Mouse (Mus musculus) retina, postnatal 7 days (tissue): ENCODE results near the gene AI661453.

Experiments
- DNase-seq: peaks from one replicate; pipeline ENCODE4 v3.0.0-alpha.2; 2012; ENCODE audit warnings: low read depth, low spot score

The AI661453 gene

DNA sequence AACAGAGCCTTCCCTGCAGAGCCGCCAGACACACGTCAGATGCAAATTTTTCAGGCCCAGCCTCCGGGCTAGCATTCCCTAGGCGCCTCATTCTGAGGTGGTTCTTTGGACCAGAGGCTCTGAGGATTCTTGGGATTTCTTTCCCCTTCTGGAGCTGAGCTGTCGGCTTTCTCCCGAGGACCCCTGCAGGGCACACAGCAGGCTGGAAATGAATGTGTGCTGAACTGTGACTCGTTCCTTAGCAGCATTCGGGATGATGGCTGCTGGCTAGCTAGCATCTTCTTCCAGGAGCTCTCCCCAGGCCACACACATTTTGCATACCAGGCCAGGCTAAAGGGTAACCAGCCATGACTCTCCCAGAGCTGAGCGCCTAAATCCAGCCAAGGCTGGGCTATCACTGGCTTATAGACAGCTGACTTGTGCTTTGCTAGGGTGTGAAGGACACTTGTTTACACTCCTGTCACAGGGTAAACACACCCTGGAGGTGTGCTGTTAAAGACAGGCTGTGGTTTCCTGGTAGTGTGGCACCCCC, 4.0 kb downstream of the AI661453 start:
- DNase-seq = no peak

DNA sequence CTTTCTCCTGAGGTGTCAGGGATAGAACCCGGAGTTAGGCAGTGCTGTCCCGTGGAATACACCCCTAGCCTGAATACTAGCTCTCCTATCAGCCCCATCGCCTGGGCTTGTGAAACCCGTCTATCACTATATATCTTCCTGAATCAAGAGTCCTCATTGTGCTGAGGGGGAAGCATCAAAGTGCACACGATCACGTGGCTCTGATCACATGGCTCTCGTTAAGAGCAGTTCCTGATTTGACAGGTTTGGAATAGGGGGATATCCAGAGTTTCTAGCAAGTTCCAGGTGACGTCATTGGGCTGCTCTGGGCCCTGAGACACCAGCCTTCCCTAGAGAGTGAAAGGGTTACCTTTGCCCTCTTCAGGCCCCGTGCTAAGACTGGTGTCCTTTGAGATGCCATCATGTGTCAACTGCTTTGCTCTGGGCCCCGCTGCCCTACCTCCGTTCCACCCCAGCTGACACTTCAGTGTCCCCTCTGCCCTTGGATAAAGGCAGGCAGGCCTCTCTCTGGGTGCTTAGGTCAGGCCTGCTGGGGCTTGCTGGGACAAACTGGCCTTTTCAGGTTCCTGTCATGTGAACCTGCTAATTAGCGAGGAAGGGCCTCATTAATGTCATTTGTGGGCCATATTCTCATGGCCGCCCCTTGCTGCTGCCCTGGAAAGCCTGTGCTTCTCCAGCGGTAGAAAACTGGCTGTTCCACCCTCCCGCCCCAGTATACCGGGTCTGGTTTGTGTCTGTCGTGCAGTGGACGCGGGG, 5.1 kb downstream of the AI661453 start:
- DNase-seq = no peak

DNA sequence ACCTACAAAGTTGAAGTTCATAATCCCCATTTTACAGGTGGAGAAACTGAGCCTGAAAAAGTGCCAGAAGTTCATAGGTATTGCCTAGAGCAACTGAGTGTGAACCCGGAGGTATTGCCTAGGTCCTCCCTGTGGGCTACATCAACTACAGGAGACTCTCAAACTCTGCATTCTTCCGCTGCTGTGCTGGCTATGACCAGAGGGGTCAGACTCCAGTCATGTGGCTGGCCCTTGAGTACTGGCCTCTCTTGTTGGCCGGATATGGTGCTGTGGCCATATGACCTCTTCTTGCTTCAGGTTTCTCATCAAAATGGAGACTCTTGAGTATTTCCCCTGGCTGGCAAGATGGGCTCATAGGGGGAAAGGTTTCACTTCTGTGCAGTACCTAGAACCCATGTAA, 5.9 kb downstream of the AI661453 start:
- no peak for DNase-seq

DNA sequence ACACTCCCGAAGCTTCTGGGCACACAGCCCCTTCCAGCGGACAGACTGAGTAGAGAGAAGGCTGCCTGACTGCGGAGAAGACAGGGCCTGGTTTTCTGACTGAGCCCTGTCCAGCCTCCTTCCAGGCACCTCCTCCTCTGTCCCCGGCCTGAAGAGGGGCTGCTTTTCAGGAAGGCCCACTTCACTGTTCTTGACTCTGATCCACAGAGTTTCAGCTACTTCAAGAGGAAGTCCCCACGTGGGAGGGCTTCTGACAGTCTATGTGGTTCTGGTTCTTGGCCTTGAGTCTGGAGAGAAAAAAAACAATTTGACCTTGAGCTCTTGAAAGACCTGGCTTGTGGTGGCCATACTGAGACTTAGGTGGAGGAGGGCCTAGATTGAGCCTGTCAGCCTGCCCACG, 7.7 kb downstream of the AI661453 start:
- DNase-seq = no peak

DNA sequence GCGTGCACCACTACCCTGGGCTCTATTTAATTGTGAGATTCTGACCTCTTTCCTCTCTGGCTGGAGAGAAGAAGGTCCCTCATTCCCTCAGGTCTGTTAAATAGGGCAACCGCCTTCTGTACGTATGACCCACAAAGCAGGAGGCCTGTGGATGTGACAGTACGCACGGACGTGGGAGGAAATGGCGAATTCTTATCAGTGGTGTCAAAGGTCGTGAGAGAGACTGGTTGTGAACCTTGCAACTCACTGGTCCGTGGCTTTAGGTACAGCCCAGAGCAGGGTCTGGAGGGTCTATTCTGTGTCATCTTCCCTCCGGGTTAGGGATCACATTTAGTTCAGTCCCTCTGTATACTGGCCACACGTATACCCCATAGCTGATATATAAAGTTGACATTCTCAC, 9.1 kb downstream of the AI661453 start:
- DNase-seq = no peak

DNA sequence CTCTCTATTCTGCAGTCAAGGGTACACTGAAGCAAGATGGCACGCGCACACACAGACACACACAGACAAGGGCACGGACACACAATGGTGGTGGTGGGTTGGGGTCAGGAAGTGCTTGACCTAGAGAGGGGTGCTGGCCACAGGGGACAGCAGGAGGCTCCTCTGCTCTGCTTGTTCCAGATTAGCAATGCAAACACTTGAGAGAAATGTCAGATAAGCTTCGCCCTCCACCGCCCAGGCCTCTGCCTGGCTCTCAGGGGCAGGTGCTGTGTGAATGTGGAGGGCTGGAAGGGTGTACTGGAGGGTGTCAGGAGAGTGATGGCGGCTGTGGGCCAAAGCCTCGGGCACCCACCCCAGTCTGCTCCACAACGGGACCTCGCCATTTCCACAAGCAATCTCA, 9.6 kb downstream of the AI661453 start:
- DNase-seq = no peak

DNA sequence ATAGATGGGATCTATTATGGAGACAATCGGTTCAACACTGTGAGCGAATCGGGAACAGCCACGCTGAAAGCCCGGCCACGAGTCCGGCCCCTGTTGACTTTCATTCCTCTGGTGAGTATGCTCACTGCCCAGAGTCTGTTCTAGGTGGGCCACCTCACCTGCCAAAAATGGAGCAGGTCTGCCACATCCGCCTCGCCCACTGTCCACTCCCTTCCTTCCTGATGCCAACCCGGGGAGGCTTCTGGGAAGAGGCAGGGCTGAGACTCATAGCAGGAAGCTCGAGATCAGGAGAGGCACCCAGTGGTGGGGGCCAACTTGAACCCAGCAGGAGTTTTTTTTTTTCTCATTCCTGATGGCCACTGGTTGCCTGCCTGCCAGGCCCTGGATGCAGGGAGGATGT, 10.1 kb downstream of the AI661453 start:
- DNase-seq = no peak

DNA sequence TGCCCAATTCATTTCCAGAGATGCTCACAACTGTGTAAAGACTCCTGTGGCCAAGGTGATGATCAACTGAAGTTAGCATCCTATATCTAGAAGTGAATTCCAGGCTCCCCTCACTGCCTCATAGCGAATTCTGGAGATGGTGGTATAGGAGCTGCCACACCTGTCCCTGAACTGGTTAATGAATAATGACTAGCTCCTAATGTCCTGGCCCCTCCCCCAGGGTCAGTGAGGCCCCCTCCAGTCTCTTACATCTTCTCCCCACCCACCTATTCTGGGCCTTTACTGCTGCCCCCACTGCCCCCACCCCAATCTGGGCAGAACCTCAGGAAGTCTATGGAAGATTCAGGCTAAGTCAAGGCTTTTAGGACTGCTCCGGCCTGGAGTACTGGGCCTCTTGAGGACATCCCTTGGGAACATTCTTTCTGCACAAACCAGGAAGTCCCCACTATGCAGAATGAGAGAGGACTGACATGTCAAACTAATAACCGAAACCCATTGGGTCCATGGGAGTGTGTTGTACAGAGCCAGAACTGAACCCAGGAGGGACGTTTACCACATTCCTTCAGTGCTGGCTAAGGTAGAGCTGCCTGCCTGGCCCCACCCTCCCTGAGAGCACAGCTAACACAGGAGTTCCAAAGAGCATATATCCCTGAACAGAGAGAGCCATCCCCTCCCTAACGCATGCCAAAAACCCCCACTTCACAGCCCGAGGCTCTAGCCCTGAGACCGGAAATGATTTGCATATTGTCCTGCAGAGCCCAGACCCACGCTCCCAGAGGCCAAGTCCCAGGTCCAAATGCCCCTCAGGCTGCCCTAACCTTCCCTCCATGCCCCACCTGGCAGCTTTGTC, 12.3 kb downstream of the AI661453 start:
- no peak for DNase-seq

DNA sequence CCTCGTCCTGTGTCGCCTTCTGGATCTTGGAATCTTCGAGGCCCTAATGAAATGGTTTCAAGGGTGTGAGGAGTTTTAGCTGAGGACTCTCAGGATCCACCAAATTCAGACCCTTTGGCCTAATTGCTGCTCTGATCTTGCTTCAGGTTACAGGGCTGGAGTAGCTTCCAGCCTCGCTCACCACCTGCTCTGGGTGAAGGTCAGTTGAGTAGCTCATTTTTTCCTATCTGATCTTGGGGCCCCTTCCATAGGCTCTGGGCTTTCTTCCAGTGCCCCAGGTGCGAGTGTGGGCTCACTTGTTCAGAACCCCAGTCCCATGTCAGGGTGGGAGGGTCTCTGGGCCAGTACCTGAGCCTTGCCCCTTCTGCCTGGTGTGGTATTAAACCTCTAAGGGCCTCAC, 13.0 kb downstream of the AI661453 start:
- DNase-seq = no peak

DNA sequence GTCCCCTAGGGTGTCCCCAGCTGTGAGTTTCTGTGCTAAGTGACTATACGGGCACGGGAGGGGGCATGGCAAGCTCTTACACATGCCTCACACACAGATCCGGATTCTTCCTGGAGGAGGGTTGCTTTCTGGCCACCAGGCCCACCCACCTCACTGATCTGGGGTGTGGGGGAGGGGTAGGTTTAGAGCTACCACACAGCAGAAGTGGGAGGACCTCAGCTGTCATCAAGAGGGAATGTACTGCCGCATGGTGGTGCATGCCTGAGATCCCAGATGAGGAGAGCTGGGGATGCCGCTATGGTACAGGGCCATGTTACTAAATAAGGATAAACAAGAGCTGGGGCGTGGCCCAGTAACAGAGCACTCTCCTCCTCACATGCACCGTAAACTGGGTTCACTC, 13.8 kb downstream of the AI661453 start:
- no peak for DNase-seq

DNA sequence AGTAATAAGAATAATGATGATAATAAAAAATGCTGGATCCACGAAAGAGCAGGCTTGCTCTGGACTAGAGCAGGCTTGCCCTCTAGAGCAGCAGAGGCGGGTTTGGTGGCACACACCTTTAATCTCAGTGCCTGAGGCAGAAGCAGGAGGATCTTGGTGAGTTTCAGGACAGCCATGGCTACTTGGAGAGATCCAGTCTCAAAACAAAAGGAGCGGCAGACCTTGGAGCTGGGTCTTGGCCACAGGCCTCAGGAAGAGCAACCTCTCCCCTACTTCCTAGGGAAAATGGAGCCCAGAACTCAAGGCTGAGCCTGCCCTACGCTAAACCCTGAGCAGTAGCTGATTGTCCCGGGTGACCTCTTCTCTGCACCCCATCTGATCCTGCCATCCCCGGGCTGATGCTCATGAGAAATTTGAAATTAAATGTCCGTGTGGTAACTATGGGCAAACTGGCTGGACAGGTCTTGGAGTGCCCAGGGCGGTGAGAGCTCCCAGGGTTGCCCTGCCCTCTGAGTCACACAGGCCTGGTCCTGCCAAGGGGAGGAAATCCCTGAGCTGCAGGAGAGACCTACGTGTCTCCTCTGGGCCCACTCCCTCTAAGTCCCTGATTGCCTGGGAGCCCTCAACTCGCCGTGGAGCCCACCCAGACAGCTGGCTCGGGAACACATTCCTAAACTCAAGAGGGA, 14.6 kb downstream of the AI661453 start:
- DNase-seq = no peak

DNA sequence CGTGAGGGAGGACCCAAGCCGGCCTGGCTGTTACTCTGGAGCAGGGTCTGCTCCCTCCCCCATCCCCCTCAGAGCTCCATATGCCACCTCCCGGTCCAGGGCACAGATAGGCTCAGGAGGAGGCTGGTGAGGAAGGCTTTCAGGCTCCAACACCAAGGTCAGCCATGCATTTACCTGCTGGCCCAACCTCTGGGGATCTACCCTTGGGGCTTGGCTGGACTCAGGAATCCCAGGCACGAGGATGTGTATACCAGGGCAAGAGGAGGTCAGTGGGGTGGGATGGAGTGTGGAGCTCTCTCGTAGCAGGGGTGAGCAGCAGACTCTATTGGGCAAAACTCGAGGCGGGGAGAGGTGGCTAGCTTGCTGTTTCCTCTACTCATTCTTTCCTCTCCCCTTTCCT, 16.5 kb downstream of the AI661453 start:
- no peak for DNase-seq

DNA sequence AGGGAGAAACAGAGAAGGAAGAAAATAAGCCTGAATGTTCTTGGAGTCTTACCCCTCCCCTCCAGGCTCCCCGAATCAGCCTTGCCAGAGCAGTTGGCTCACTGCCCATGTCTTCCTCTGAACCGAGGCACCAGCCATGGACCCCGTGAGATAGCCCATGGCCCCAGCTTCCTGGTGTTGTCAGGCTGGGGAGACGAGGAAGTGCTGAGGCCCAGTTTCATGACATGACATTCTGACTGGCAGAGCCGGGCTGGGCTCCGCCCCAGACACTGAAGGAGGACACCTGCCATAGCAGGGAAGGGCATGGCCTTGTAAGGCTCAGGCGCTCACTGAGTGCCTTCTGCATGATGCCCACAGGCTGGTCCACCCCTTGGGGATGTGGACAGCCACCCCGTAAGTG, 18.3 kb downstream of the AI661453 start:
- no peak for DNase-seq

DNA sequence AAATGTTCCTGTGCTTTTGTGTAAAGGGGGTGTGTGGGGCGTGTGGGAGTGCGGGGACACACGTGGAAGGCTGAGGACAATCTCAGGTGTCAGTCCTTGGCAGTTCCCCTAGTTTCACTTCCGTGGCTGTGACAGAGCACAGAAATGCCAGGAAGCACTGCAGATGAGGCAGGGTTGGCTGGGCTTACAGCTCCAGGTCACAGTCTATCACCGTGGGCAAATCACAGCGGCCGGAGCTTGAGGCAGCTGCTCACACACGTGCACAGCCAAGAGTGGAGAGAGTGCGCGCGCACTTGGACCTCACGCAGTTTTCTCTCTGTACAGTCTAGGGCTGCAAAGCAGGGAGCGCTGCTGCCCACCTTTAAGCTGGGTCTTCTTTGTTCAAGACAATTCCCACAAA, 21.9 kb downstream of the AI661453 start:
- no peak for DNase-seq

DNA sequence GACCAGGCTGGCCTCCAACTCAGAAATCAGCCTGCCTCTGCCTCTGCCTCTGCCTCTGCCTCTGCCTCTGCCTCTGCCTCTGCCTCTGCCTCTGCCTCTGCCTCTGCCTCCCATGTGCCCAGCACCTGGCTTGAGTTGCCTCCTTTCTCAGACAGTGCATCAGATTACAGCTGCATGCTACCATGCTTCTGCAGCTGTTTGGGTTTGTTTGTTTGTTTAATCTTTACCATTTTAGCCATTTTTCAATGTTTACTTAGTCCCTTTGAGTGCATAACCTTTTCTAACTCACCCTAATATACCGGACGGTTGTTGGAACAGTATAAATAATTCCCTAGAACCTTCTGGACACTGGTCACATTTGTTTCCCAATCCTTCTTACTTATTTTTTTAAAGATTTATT, 22.5 kb downstream of the AI661453 start:
- DNase-seq = no peak

DNA sequence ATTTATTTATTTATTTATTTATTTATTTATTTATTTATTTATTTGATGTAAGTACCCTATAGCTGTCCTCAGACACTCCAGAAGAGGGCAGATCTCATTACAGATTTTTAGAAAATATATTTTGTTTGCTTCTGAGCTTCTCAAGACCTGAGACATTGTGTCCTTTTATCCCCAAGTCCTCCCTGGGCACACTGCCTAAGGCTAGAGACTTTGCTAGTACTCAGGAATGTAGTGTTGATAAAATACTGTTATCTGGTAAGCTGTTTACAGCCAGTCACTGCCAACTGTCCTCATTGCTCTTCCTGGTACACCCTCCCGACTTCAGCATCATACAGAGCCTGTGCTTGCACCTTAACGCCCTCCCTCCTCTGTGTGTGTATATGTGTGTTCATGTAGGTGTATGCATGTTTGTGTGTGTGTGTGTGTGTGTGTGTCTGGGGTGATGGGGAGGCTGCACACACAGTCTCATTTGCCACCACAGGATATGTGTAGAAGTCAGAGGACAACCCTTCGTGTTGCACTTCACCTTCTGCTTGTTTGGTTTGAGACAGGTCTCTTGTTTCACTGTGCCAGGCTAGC, 23.0 kb downstream of the AI661453 start:
- DNase-seq = no peak

DNA sequence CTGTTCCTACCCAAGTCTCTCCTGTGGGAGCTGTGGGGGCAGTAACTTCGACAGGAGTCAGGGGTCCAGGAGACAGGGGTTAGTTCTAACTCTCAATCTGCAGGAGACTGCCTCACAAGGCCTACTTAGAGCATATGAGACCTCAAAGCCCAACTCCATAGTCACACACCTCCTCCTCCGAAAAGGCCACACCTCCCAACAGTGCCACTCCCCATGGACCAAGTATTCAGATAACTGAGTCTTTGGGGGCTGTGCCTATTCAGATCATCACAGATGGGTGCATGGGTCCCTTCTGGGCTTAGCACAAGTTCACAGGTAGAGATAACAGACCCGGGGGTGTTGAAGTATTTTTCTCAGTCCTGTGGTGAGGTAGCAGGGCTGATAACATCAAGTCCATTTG, 25.3 kb downstream of the AI661453 start:
- DNase-seq = no peak

DNA sequence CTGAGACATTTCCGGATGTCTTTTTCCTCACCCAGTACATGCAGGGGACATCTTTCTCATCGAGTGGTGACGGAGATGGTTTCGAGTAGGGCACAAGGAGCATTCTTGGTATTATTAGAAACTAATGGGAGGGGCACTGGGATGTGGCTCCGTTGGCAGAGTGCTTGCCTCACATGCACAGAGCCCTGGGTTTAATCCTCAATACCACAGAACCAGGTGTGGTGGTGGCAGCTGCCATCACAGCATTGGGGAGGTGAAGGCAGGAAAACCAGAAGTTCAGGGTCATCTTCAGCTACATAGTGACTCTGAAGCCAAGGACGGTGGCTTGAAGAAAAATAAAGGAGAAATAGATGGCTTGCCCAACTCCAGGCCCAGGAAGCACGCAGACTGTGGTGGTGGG, 25.8 kb downstream of the AI661453 start:
- no peak for DNase-seq

DNA sequence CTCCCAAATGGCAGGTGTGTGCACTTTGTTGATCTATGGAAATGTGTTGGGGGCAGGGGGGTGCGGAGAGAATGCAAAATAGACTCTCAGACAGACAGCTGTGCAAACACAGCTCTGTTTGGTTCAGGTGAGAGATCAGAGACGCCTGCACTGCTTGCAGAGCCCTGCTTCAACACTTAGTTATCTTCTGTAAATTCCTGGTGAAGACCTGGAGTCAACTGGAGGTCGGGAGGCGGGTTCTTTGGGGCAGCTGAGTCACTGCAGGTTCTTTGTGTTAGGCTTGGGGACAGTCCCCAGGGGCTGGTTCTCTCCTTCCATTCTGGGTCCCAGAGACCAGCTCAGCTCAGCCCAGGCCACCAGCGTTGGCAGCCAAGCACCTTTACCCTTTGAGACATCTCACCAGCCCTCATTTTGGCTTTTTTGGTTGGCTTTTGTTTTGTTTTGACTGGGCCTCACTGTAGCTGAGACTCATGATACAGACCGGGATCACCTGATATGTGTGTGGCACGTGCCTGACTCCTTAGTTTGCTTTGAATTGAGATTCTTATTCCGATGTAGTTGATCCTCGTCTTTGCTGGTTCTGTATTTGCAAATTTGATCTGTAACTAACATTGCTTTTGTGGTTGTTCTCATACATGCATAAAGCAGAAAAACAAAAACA, 26.4 kb downstream of the AI661453 start:
- no peak for DNase-seq

DNA sequence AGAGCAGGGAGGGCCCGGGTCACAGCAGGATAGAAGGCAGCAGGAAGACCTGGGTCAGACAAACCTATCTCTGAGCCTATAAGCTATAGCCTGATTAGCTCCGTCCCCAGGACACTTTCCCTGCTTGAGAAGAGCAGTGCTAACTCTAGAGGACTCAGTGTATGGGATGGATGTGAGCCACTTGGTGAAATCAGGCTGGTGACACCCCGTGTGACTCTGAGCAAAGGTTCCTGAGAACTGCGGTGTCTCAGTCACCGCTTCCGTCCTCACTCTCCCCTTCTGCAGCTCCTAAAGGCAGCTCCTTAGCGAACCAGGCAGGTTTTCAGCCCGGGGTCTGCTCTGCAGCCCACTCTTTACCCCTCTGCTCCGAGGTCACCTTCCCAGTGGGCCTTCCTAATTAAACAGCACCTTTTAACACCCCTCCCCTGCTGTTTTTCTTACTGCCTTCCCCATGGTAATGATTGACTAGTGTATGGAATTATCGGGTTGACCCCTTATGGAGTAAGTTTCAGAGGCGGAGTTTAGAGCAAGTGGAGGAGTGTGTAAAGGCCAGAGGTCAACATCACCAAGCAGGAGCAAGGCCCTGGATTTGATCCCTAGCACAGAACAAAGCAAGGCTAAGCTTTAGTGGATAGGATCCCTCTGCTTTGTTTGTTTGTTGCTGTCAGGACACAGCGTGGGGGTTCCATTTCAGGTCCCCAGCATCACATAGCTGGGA, 28.0 kb downstream of the AI661453 start:
- DNase-seq = no peak

DNA sequence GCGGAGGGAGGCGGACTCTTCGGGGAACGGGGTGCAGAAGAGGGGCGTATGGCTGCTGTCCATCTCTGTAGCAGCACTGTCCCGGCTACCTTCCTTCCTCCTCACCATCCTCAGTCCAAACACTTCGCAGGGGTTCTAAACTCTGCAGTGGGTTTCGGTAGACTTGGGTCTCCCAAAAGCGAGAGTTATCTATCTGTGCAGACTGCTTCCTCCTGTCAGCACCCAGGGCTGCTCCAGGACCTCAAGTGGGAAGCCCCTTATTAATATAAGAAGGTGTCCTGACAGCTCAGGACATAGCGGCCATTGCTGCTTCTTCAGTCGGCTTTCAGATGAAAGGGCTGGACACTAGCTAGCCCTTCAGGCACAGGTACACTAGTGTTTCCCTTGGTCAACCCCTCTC, 28.6 kb downstream of the AI661453 start:
- no peak for DNase-seq
